Mouse (Mus musculus) liver, embryonic 14.5 days (tissue): ENCODE data around the gene Gclc. TPM values are rescaled to one million over a fixed set of nuclear protein-coding genes. Genes with fewer than 3 reads are reported as not detected.

Experiments used
- ATAC-seq: fragments of 200-750 bp; cut with Nextera tagmentation; 2 replicates; pipeline ENCODE4 v1.8.0; 2017; ENCODE audit warnings: moderate number of reproducible peaks, mild to moderate bottlenecking, moderate library complexity; ENCODE audit not compliant: insufficient read depth
- DNase-seq, 3 experiments: peaks; one replicate each; pipeline ENCODE4 v3.0.0-alpha.2; 2012 to 2013; ENCODE audit warnings: low read depth in 3 of 3, low spot score in 3 of 3
- H3K27ac ChIP-seq: fragments of 300-500 bp; sonication (generic); 2 replicates; pipeline ENCODE4 v1.5.1; 2014; ENCODE audit warnings: moderate library complexity, mild to moderate bottlenecking, control low read depth, inconsistent platforms
- H3K27me3 ChIP-seq: fragments of 300-500 bp; sonication (generic); 2 replicates; pipeline ENCODE4 v1.6.1; 2014; ENCODE audit warnings: mild to moderate bottlenecking, low read length, moderate library complexity; ENCODE audit not compliant: control insufficient read depth, insufficient read depth
- H3K36me3 ChIP-seq: fragments of 300-500 bp; sonication (generic); replicated peaks from 2 replicates; pipeline ENCODE4 v1.6.1; 2014; ENCODE audit warnings: low read depth; ENCODE audit not compliant: control insufficient read depth, insufficient read depth
- H3K4me1 ChIP-seq, 2 experiments: fragments of 200-500 bp in 1 of 2; fragments of 300-500 bp in 1 of 2; sonication (generic) in 1 of 2; replicated peaks; 2 replicates each; pipeline ENCODE4 v1.6.1; 2012 to 2014; ENCODE audit warnings: antibody characterized with exemption in 1 of 2, inconsistent platforms in 1 of 2, low read length in 1 of 2; ENCODE audit not compliant: control insufficient read depth in 2 of 2, insufficient read depth in 2 of 2
- H3K4me2 ChIP-seq: fragments of 300-500 bp; sonication (generic); 2 replicates; pipeline ENCODE4 v1.6.1; 2014; ENCODE audit warnings: low read depth, mild to moderate bottlenecking, control low read depth, moderate library complexity
- H3K4me3 ChIP-seq, 2 experiments: fragments of 200-500 bp in 1 of 2; fragments of 300-500 bp in 1 of 2; sonication (generic) in 1 of 2; 2 replicates each; pipeline ENCODE4 v1.5.1; 2012 to 2014; ENCODE audit warnings: low read depth in 2 of 2, low read length in 2 of 2, mild to moderate bottlenecking in 2 of 2, control low read depth in 1 of 2, inconsistent platforms in 1 of 2, moderate library complexity in 1 of 2; ENCODE audit not compliant: insufficient read depth in 1 of 2
- H3K9ac ChIP-seq: fragments of 300-500 bp; sonication (generic); replicated peaks from 2 replicates; pipeline ENCODE4 v1.6.1; 2014; ENCODE audit warnings: mild to moderate bottlenecking, control low read depth, moderate library complexity
- H3K9me3 ChIP-seq: fragments of 300-500 bp; sonication (generic); 2 replicates; pipeline ENCODE4 v1.6.1; 2016; ENCODE audit warnings: low read length, mixed read lengths; ENCODE audit not compliant: control insufficient read depth
- CTCF ChIP-seq: IDR thresholded peaks from 2 replicates; pipeline ENCODE4 v1.5.1; 2016; ENCODE audit warnings: antibody characterized with exemption, low read depth, control low read depth
- EP300 ChIP-seq: IDR thresholded peaks from 2 replicates; pipeline ENCODE4 v1.6.1; 2016; ENCODE audit warnings: antibody characterized with exemption, low read depth
- WGBS: fragments of 180-500 bp; shearing (Covaris S2); extraction: QIAGEN DNeasy Blood & Tissue Kit; methylation state at CpG from one replicate; pipeline ENCODE4 v1.1.7; 2014; ENCODE audit not compliant: insufficient replicate concordance; 5-methylcytosine and 5-hydroxymethylcytosine counted together
- polyA plus RNA-seq, 2 experiments: library from polyadenylated mRNA; depleted of rRNA in 1 of 2; stranded (reverse) in 1 of 2; unstranded in 1 of 2; fragments of >200 nt; fragmentation: Nextera tagmentation in 1 of 2; extraction: Ambion mirVana in 1 of 2; gene quantifications; 2 replicates each; pipeline versions ENCODE4 v1.2.1 to v1.2.3; 2012 to 2014

Gene Gclc
- polyA plus RNA-seq, 2 experiments: 26.6 to 30.9 TPM

DNA sequence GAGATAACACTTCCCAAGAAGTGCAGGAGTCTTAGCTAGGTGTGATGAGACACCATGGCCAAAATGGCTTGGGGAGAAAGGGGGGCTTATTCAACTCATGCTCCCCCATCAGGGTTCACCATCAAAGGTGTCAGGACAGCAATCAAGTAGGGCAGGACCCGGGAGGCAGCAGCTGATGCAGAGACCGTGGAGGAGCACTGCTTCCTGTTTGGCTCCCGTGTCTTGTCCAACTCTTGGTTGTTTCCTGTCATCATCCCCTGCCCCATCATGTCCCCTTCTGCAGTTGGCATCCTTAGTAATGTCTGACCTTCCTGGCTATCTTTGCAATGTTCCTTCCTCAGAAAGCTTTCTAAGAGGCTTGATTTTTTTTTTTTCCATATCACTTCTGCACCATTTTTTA lies 41.5 kb upstream of the Gclc start:
- no peak for TF ChIP-seq CTCF
- no peak for TF ChIP-seq EP300
- 6% methylated on average over 3 of the region's 3 CpGs for WGBS
- H3K36me3 ChIP-seq: no peaks in the 10 kb centered on the region

DNA sequence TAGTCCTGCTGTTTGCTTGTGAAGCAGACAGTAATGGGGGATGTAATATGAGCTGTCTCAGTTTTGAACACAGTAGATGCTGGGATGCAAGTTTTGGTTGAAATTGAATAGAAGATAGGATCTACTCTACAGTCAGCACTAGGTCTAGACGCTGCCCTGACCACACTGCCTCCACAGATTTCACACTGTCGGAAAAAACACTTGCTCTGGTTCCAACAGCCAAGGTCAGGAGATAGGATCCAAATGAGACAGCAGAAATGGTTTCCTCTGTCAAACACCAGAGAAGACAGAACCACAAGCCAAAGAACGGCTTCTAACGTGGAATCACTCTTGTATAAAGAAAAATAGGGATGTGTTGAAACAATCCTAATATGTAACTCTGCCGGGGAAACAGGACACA lies 41.0 kb upstream of the Gclc start:
- H3K27ac ChIP-seq: no peak overlapping the region
- no peak for TF ChIP-seq CTCF
- TF ChIP-seq EP300: no peak
- H3K9ac ChIP-seq: no peak overlapping the region
- no peak overlapping the region for H3K4me3 ChIP-seq
- 21% methylated on average over 5 of the region's 5 CpGs for WGBS
- DNase-seq (no peak), ATAC-seq (no peak)
- no peaks in the 10 kb centered on the region for H3K27me3 ChIP-seq
- no peaks in the 10 kb centered on the region for H3K9me3 ChIP-seq
- no peak overlapping the region for H3K4me2 ChIP-seq
- peaks cover 0 to 2% of the 10 kb centered on the region in 2 experiments; a peak in 1 of 4 replicates for H3K4me1 ChIP-seq
- no peaks in the 10 kb centered on the region for H3K36me3 ChIP-seq

More for the DNA sequence above, 41.5 kb upstream of the Gclc start:
- H3K27ac ChIP-seq: no peak overlapping the region
- H3K4me3 ChIP-seq: no peak overlapping the region
- DNase-seq (no peak), ATAC-seq (no peak)
- no peaks in the 10 kb centered on the region for H3K9me3 ChIP-seq
- H3K4me2 ChIP-seq: no peak overlapping the region
- peaks cover 0 to 2% of the 10 kb centered on the region in 2 experiments; a peak in 1 of 4 replicates for H3K4me1 ChIP-seq
- no peak overlapping the region for H3K9ac ChIP-seq
- H3K27me3 ChIP-seq: no peaks in the 10 kb centered on the region

DNA sequence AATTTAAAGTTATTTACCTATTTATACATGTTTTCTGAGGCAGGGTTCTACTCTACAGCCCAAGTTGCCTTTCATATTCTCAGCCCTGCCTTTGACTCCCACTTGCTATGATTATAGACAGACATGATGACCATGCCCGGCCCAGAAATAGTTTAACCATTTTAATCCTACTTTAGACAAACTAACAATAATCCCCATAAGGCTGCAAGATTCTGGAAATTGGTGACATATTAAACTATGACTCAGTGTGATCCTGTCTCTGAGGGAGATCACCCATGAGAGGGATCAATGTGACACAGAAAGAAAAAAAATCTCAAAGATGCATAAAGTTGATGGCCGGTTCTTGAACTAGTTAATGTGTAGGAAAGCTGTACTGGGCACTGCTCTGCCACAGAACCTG lies 39.1 kb upstream of the Gclc start:
- no peaks in the 10 kb centered on the region for H3K27me3 ChIP-seq
- DNase-seq (no peak), ATAC-seq (no peak)
- H3K9me3 ChIP-seq: no peaks in the 10 kb centered on the region
- H3K27ac ChIP-seq: no peak overlapping the region
- H3K4me3 ChIP-seq: no peak overlapping the region
- 74% methylated on average over 2 of the region's 2 CpGs for WGBS
- H3K36me3 ChIP-seq: no peaks in the 10 kb centered on the region
- peaks cover 0 to 5% of the 10 kb centered on the region in 2 experiments; a peak in 2 of 4 replicates for H3K4me1 ChIP-seq
- H3K4me2 ChIP-seq: no peak overlapping the region
- no peak for TF ChIP-seq EP300
- TF ChIP-seq CTCF: no peak
- H3K9ac ChIP-seq: no peak overlapping the region

DNA sequence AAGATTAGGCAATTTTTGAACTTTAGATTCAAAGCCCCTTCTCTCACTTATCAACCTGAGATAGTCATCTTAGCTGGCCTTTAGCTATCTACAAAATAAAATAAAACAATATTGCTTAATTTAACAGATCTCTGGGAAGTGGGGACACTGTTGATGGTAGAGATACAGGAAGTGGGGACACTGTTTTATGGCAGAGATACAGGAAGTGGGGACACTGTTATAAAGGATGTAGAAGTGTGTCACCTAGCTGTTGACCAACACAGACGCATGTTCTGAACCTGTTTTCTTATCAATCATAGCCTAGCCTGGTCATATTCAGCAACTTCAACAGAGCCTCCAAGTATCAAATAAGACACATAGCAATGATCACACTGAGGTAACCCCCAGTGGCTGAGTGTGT lies 38.3 kb upstream of the Gclc start:
- Histone ChIP-seq H3K4me3 (no peak overlapping the region), H3K9ac (no peak overlapping the region), H3K27me3 (no peaks in the 10 kb centered on the region), H3K27ac (no peak overlapping the region), H3K9me3 (no peaks in the 10 kb centered on the region), H3K4me1 (peaks cover 0 to 5% of the 10 kb centered on the region in 2 experiments; a peak in 2 of 4 replicates), H3K4me2 (no peak overlapping the region), H3K36me3 (no peaks in the 10 kb centered on the region)
- no peak for DNase-seq
- TF ChIP-seq EP300 (no peak), CTCF (no peak)
- ATAC-seq: no peak
- 31% methylated on average over 1 of the region's 1 CpGs for WGBS

DNA sequence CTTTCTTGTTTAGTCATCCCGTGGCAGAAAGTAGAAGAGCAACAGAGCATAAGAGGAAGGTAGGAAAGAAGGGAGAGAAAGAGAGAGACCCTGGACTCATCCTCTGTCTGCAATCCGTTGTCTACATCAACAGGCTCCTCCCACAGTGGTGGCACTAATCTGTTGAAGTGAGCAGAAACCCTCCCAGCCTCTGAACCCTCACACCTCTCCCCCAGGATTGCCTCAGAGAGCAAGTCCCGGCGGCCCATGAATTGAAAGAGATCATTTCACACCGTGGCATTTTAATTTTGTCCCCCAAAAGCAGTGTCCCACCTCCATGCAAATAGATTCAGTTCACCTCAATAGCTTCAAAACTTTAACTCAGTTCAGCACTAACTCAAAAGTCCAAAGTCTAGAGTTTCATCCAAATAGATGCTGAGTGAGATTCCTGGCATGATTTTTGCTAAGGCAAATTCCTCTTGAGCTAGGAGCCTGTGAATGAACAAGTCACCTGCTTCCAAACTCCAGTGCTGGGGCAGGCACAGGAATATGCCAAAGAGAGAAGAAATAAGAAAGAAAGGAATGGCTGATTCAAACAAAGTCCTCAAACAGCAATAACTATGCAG lies 36.4 kb upstream of the Gclc start:
- Histone ChIP-seq H3K9me3 (no peaks in the 10 kb centered on the region), H3K9ac (no peak overlapping the region), H3K4me2 (no peak overlapping the region), H3K36me3 (no peaks in the 10 kb centered on the region), H3K27me3 (no peaks in the 10 kb centered on the region), H3K4me3 (no peak overlapping the region), H3K27ac (no peak overlapping the region), H3K4me1 (peaks cover 0 to 5% of the 10 kb centered on the region in 2 experiments; a peak in 2 of 4 replicates)
- 21% methylated on average over 5 of the region's 5 CpGs for WGBS
- TF ChIP-seq EP300: no peak
- TF ChIP-seq CTCF: no peak
- DNase-seq: no peak
- no peak for ATAC-seq
